In the genomic region with DNA sequence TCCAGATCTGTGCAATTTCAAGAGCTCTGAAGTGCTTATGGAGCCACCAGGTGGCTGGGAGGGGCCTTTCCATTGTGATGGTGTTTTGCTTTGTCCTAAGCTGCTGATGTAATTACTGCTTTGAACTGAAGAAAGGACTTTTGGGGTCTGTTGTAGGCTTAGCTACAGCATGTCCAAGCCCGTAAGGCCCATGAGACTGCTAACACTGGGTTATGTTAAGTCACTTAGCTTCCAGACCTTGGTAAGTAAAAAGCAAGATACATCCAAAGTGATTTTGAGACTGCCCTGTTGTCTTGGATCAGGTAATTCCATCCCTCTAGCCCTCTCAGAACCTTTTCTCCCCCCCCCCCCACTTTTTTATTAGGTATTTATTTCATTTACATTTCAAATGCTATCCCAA, we compare ENCODE assay signal across 19 mouse cellular contexts. TPM values are rescaled to one million over a fixed set of nuclear protein-coding genes. Genes with fewer than 3 reads are reported as not detected.
DNase-seq lines count a peak whose midpoint lies in the region; ATAC-seq and TF ChIP-seq lines count a peak whose summit lies in the region.
"Not testable (repeated sequence)": the region's sequence is repeated elsewhere in the genome, so short reads cannot be mapped to it uniquely, and the experiment has no call there.
"Had no signal": no experiment of that assay in that cellular context is flagged by ENCODE, and none has a peak within 500 bp of the region (broad histone marks: within the 10 kb centered on the region; RNA-seq: fewer than 3 reads in every experiment).

No protein-coding gene starts in this region.

- DNase-seq in CH12.LX (ENCODE audit: extremely low read depth); hindbrain, embryonic 14.5 days (ENCODE audit: low spot score); layer of hippocampus, adult 2 months (ENCODE audit: low spot score in 2 of 2): not testable (repeated sequence)

- dilution Hi-C loops in CH12.LX (cut with MboI; ENCODE audit: extremely low pct_ligation_motif_present, extremely low pct_unique_long_range_greater_than_20kb, low sequenced_read_pairs) = not testable (repeated sequence)

- TF ChIP-seq RAD21 in CH12.LX (IDR thresholded peaks at IDR 0.05; ENCODE audit: low read depth, low read length) = peak; percentile 15

- H3K36me3 ChIP-seq in CH12.LX (replicated peaks in 1 of 2; ENCODE audit: control insufficient read depth in 1 of 2, insufficient read depth in 1 of 2, low read length in 1 of 2); heart, embryonic 13.5 days; hindbrain, embryonic 14.5 days (replicated peaks; ENCODE audit: control insufficient read depth, insufficient read depth); liver, embryonic 15.5 days (replicated peaks); midbrain, embryonic 15.5 days (replicated peaks); testis, adult 2 months (ENCODE audit: control insufficient read depth, insufficient read depth, low read length): not testable (repeated sequence)
- H3K36me3 ChIP-seq in erythroblast, embryonic 14.5 days (ENCODE audit: control insufficient read depth) = peaks cover 21% of the 10 kb centered on the region

- WGBS in heart, embryonic 13.5 days = 58% methylated on average over 1 of the region's 1 CpGs
- WGBS in hindbrain, embryonic 14.5 days = 73% methylated on average over 1 of the region's 1 CpGs
- 78% methylated on average over 1 of the region's 1 CpGs for WGBS in liver, embryonic 15.5 days (ENCODE audit: insufficient replicate concordance)
- WGBS in midbrain, embryonic 15.5 days = 63% methylated on average over 1 of the region's 1 CpGs

- not testable (repeated sequence) for TF ChIP-seq CTCF in CH12.LX (conservative IDR thresholded peaks at IDR 0.05 in 1 of 2, IDR thresholded peaks at IDR 0.05 in 1 of 2; ENCODE audit: low read depth in 2 of 2, low read length in 2 of 2); testis, adult 2 months (IDR thresholded peaks at IDR 0.05; ENCODE audit: control insufficient read depth, insufficient read depth, insufficient replicate concordance, low read depth, low read length)
- TF ChIP-seq CTCF in layer of hippocampus, adult 2 months (conservative IDR thresholded peaks at IDR 0.05) = 0 out of 2 replicates have a peak, but pooled peaks have one; percentile 12

- not testable (repeated sequence) for H3K27ac ChIP-seq in CH12.LX (ENCODE audit: insufficient read depth, low read depth); hindbrain, embryonic 14.5 days; layer of hippocampus, adult 2 months; midbrain, embryonic 15.5 days; testis, adult 2 months (ENCODE audit: control insufficient read depth, insufficient read depth, low read depth, low read length)
- H3K27ac ChIP-seq in heart, embryonic 13.5 days (replicated peaks) = peak overlapping the region; percentile 96
- H3K27ac ChIP-seq in liver, embryonic 15.5 days (replicated peaks) = peak overlapping the region; percentile 96

- H3K4me3 ChIP-seq in CH12.LX (replicated peaks in 1 of 3; ENCODE audit: low read depth in 2 of 3, low read length in 2 of 3, poor library complexity in 1 of 3); hindbrain, embryonic 14.5 days (replicated peaks; ENCODE audit: low read length); layer of hippocampus, adult 2 months; midbrain, embryonic 15.5 days: not testable (repeated sequence)
- H3K4me3 ChIP-seq in erythroblast, embryonic 14.5 days (replicated peaks) = peak overlapping the region; percentile 81
- H3K4me3 ChIP-seq in heart, embryonic 13.5 days = peak overlapping the region; percentile 63
- peak overlapping the region; percentile 70 for H3K4me3 ChIP-seq in liver, embryonic 15.5 days (replicated peaks)
- H3K4me3 ChIP-seq in testis, adult 2 months (ENCODE audit: control insufficient read depth, low read depth, low read length) = peak overlapping the region; percentile 20; the same call in 1 of the 2 replicates

- not testable (repeated sequence) for H3K9ac ChIP-seq in CH12.LX (ENCODE audit: insufficient read depth, low read depth); hindbrain, embryonic 14.5 days; midbrain, embryonic 15.5 days
- peak overlapping the region; percentile 68 for H3K9ac ChIP-seq in heart, embryonic 13.5 days
- peak overlapping the region; percentile 76 for H3K9ac ChIP-seq in liver, embryonic 15.5 days

- H3K4me2 ChIP-seq in CH12.LX (ENCODE audit: insufficient read depth, low read depth, poor library complexity, severe bottlenecking) = peak overlapping the region; percentile 22; the same call in 1 of the 2 replicates
- H3K4me2 ChIP-seq in heart, embryonic 13.5 days = peak overlapping the region; percentile 76
- H3K4me2 ChIP-seq in hindbrain, embryonic 14.5 days (replicated peaks) = peak overlapping the region; percentile 66
- H3K4me2 ChIP-seq in liver, embryonic 15.5 days = peak overlapping the region; percentile 70
- peak overlapping the region; percentile 56; the same call in 1 of the 2 replicates for H3K4me2 ChIP-seq in midbrain, embryonic 15.5 days

- TF ChIP-seq EP300 in CH12.LX (IDR thresholded peaks at IDR 0.05; ENCODE audit: low read length) = not testable (repeated sequence)

- not testable (repeated sequence) for ATAC-seq in heart, embryonic 13.5 days (ENCODE audit: extremely low read depth, insufficient number of reproducible peaks, low FRiP score, low TSS enrichment); hindbrain, embryonic 14.5 days (ENCODE audit: low FRiP score); liver, embryonic 15.5 days (ENCODE audit: insufficient read depth); midbrain, embryonic 15.5 days (replicated peaks)

- in situ Hi-C loops in CH12.LX (cut with MboI; ENCODE audit: low pct_ligation_motif_present, low pct_unique_long_range_greater_than_20kb, low sequenced_read_pairs) = not testable (repeated sequence)

- not testable (repeated sequence) for H3K79me2 ChIP-seq in CH12.LX (replicated peaks; ENCODE audit: control insufficient read depth, extremely low read depth, insufficient read depth, poor library complexity, severe bottlenecking)

- not testable (repeated sequence) for H3K9me3 ChIP-seq in CH12.LX (replicated peaks; ENCODE audit: low read length); erythroblast, embryonic 14.5 days (ENCODE audit: control insufficient read depth, low read length); heart, embryonic 13.5 days; hindbrain, embryonic 14.5 days (ENCODE audit: control insufficient read depth, low read length); liver, embryonic 15.5 days (replicated peaks); midbrain, embryonic 15.5 days

- H3K27me3 ChIP-seq in CH12.LX (replicated peaks) = peaks cover 13% of the 10 kb centered on the region
- not testable (repeated sequence) for H3K27me3 ChIP-seq in erythroblast, embryonic 14.5 days (ENCODE audit: control insufficient read depth); heart, embryonic 13.5 days (replicated peaks); hindbrain, embryonic 14.5 days (ENCODE audit: control insufficient read depth, insufficient read depth, low read length); liver, embryonic 15.5 days; midbrain, embryonic 15.5 days (replicated peaks); testis, adult 2 months (ENCODE audit: control insufficient read depth, insufficient read depth, low read length)

- H3K4me1 ChIP-seq in CH12.LX (ENCODE audit: control insufficient read depth in 1 of 2, insufficient read depth in 2 of 2); hindbrain, embryonic 14.5 days (replicated peaks; ENCODE audit: control insufficient read depth, insufficient read depth, low read length); midbrain, embryonic 15.5 days; testis, adult 2 months (ENCODE audit: control insufficient read depth, insufficient read depth, low read length): not testable (repeated sequence)
- peaks cover 70% of the 10 kb centered on the region for H3K4me1 ChIP-seq in erythroblast, embryonic 14.5 days (ENCODE audit: control insufficient read depth)
- H3K4me1 ChIP-seq in heart, embryonic 13.5 days = peaks cover 39% of the 10 kb centered on the region
- peaks cover 82% of the 10 kb centered on the region for H3K4me1 ChIP-seq in liver, embryonic 15.5 days (replicated peaks)

- not testable (repeated sequence) for TF ChIP-seq POLR2A in CH12.LX (IDR thresholded peaks at IDR 0.05; ENCODE audit: low read depth, low read length); testis, adult 2 months (IDR thresholded peaks at IDR 0.05; ENCODE audit: control insufficient read depth, low read depth, low read length)

RNA-seq across cellular contexts. Expression of gene Cd59a, which starts 1.2 kb away (rescaled TPM):
- total RNA-seq in CH12.LX (2012; rRNA removed) (2.9 and 4.5 TPM in 2 replicates), CH12.LX (2014; rRNA removed) (4.8 and 5.8 TPM in 2 replicates)
- 6.6 TPM in 2 replicates for polyA plus RNA-seq in CH12.LX (2012; ENCODE audit: insufficient read length, low read depth)
- 2.0 and 2.5 TPM in 2 replicates for polyA plus RNA-seq in erythroblast, embryonic 14.5 days (2012)
- polyA plus RNA-seq in heart, embryonic 13.5 days (2015; fragmentation: Nextera tagmentation; extraction: Ambion mirVana) = 62.0 and 66.4 TPM in 2 replicates
- polyA plus RNA-seq in hindbrain, embryonic 14.5 days (2014; fragmentation: Nextera tagmentation; extraction: Ambion mirVana) = 14.9 and 16.6 TPM in 2 replicates
- total RNA-seq in layer of hippocampus, adult 2 months (2021) = 1 to 10 TPM; 3.0 to 4.4 TPM
- polyA plus RNA-seq in liver, embryonic 15.5 days (2015; fragmentation: Nextera tagmentation; extraction: Ambion mirVana) = 90.3 and 92.5 TPM in 2 replicates
- 11.8 and 12.4 TPM in 2 replicates for polyA plus RNA-seq in midbrain, embryonic 15.5 days (2015; fragmentation: Nextera tagmentation; extraction: Ambion mirVana)
- 13.0 and 20.8 TPM in 2 replicates for polyA plus RNA-seq in testis, adult 2 months (2012; rRNA removed)

RNA-seq across cellular contexts. Expression of gene A930018P22Rik, which starts 25.8 kb away (rescaled TPM):
- total RNA-seq in CH12.LX (2012; rRNA removed) = not detected in 2 replicates
- total RNA-seq in CH12.LX (2014; rRNA removed) = not detected in 2 replicates
- polyA plus RNA-seq in CH12.LX (2012; ENCODE audit: insufficient read length, low read depth) = not detected in 2 replicates
- 0.86 and 0.96 TPM in 2 replicates for polyA plus RNA-seq in erythroblast, embryonic 14.5 days (2012)
- polyA plus RNA-seq in heart, embryonic 13.5 days (2015; fragmentation: Nextera tagmentation; extraction: Ambion mirVana) = 0.31 and 0.67 TPM in 2 replicates
- not detected in 2 replicates for polyA plus RNA-seq in hindbrain, embryonic 14.5 days (2014; fragmentation: Nextera tagmentation; extraction: Ambion mirVana)
- total RNA-seq in layer of hippocampus, adult 2 months (2021) = not detected
- 0.36 and 0.77 TPM in 2 replicates for polyA plus RNA-seq in liver, embryonic 15.5 days (2015; fragmentation: Nextera tagmentation; extraction: Ambion mirVana)
- polyA plus RNA-seq in midbrain, embryonic 15.5 days (2015; fragmentation: Nextera tagmentation; extraction: Ambion mirVana) = not detected in 2 replicates
- polyA plus RNA-seq in testis, adult 2 months (2012; rRNA removed) = 33.9 and 48.2 TPM in 2 replicates
- total RNA-seq: ES-E14; left cerebral cortex, postnatal 25 days had no signal
- polyA plus RNA-seq: embryonic facial prominence, embryonic 12.5 days; forebrain, embryonic 13.5 days; lung, embryonic 15.5 days had no signal

RNA-seq across cellular contexts. Expression of gene Cd59b, which starts 27.1 kb away (rescaled TPM):
- total RNA-seq in CH12.LX (2012; rRNA removed) = 0.25 TPM in 1 of 2 replicates, not detected in the other
- 1.6 and 2.1 TPM in 2 replicates for total RNA-seq in CH12.LX (2014; rRNA removed)
- 0.80 and 1.00 TPM in 2 replicates for polyA plus RNA-seq in CH12.LX (2012; ENCODE audit: insufficient read length, low read depth)
- 0.14 and 0.31 TPM in 2 replicates for polyA plus RNA-seq in erythroblast, embryonic 14.5 days (2012)
- polyA plus RNA-seq in heart, embryonic 13.5 days (2015; fragmentation: Nextera tagmentation; extraction: Ambion mirVana) = 4.7 and 6.9 TPM in 2 replicates
- polyA plus RNA-seq in hindbrain, embryonic 14.5 days (2014; fragmentation: Nextera tagmentation; extraction: Ambion mirVana) = 3.2 and 3.3 TPM in 2 replicates
- total RNA-seq in layer of hippocampus, adult 2 months (2021) = not detected
- 11.0 and 11.4 TPM in 2 replicates for polyA plus RNA-seq in liver, embryonic 15.5 days (2015; fragmentation: Nextera tagmentation; extraction: Ambion mirVana)
- polyA plus RNA-seq in midbrain, embryonic 15.5 days (2015; fragmentation: Nextera tagmentation; extraction: Ambion mirVana) = 0.92 and 1.2 TPM in 2 replicates
- polyA plus RNA-seq in testis, adult 2 months (2012; rRNA removed) = 16.5 and 27.6 TPM in 2 replicates

RNA-seq across cellular contexts. Expression of gene Gm10799, which starts 28.4 kb away (rescaled TPM):
- not detected in 2 replicates for total RNA-seq in CH12.LX (2012; rRNA removed)
- total RNA-seq in CH12.LX (2014; rRNA removed) = not detected in 2 replicates
- not detected in 2 replicates for polyA plus RNA-seq in CH12.LX (2012; ENCODE audit: insufficient read length, low read depth)
- not detected in 2 replicates for polyA plus RNA-seq in erythroblast, embryonic 14.5 days (2012)
- polyA plus RNA-seq in heart, embryonic 13.5 days (2015; fragmentation: Nextera tagmentation; extraction: Ambion mirVana) = not detected in 2 replicates
- polyA plus RNA-seq in hindbrain, embryonic 14.5 days (2014; fragmentation: Nextera tagmentation; extraction: Ambion mirVana) = not detected in 2 replicates
- not detected for total RNA-seq in layer of hippocampus, adult 2 months (2021)
- not detected in 2 replicates for polyA plus RNA-seq in liver, embryonic 15.5 days (2015; fragmentation: Nextera tagmentation; extraction: Ambion mirVana)
- polyA plus RNA-seq in midbrain, embryonic 15.5 days (2015; fragmentation: Nextera tagmentation; extraction: Ambion mirVana) = not detected in 2 replicates
- not detected in 2 replicates for polyA plus RNA-seq in testis, adult 2 months (2012; rRNA removed)
- total RNA-seq: adrenal gland, adult 2 months; ES-E14; gastrocnemius, postnatal 4 days; heart, postnatal 36 days; layer of hippocampus, postnatal 25 days; left cerebral cortex, postnatal 25 days had no signal
- polyA plus RNA-seq: adrenal gland, adult 2 months; embryonic facial prominence, embryonic 12.5 days; forebrain, embryonic 13.5 days; intestine, embryonic 16.5 days; lung, embryonic 15.5 days; stomach, embryonic 15.5 days had no signal

RNA-seq across cellular contexts. Expression of gene Gm10912, which starts 31.2 kb away (rescaled TPM):
- total RNA-seq in CH12.LX (2012; rRNA removed) = not detected in 2 replicates
- total RNA-seq in CH12.LX (2014; rRNA removed) = not detected in 2 replicates
- polyA plus RNA-seq in CH12.LX (2012; ENCODE audit: insufficient read length, low read depth) = not detected in 2 replicates
- polyA plus RNA-seq in erythroblast, embryonic 14.5 days (2012) = not detected in 2 replicates
- polyA plus RNA-seq in heart, embryonic 13.5 days (2015; fragmentation: Nextera tagmentation; extraction: Ambion mirVana) = not detected in 2 replicates
- polyA plus RNA-seq in hindbrain, embryonic 14.5 days (2014; fragmentation: Nextera tagmentation; extraction: Ambion mirVana) = not detected in 2 replicates
- under 1 TPM; 0.42 to 0.56 TPM for total RNA-seq in layer of hippocampus, adult 2 months (2021)
- polyA plus RNA-seq in liver, embryonic 15.5 days (2015; fragmentation: Nextera tagmentation; extraction: Ambion mirVana) = 0.10 and 0.13 TPM in 2 replicates
- not detected in 2 replicates for polyA plus RNA-seq in midbrain, embryonic 15.5 days (2015; fragmentation: Nextera tagmentation; extraction: Ambion mirVana)
- polyA plus RNA-seq in testis, adult 2 months (2012; rRNA removed) = 0.58 and 0.90 TPM in 2 replicates
- total RNA-seq: ES-E14 had no signal
- polyA plus RNA-seq: embryonic facial prominence, embryonic 12.5 days; forebrain, embryonic 13.5 days; intestine, embryonic 16.5 days; lung, embryonic 15.5 days had no signal

Comparison
In these comparisons a context has a peak if more than half of its experiments do, and no peak if none do; other contexts are left out.
1. H3K4me2 ChIP-seq: peak in every context shown above with its lines; median percentile 76 in heart, embryonic 13.5 days; 70 in liver, embryonic 15.5 days; 66 in hindbrain, embryonic 14.5 days; 56 in midbrain, embryonic 15.5 days; 22 in CH12.LX.
2. RNA of gene A930018P22Rik, which starts 25.8 kb away (polyA plus RNA-seq): 33.9 to 48.2 TPM in testis, adult 2 months; 0.86 to 0.96 TPM in erythroblast, embryonic 14.5 days, 0.31 to 0.67 TPM in heart, embryonic 13.5 days, 0.36 to 0.77 TPM in liver, embryonic 15.5 days, not detected in CH12.LX, not detected in hindbrain, embryonic 14.5 days and not detected in midbrain, embryonic 15.5 days; every median in the first group is over 10 times any median in the second.